Mouse (Mus musculus) kidney, postnatal 0 days (tissue): Measurements from ENCODE around the gene Mthfd1. TPM values are rescaled to one million over a fixed set of nuclear protein-coding genes. Genes with fewer than 3 reads are reported as not detected.

Source experiments
- ATAC-seq: fragments of 200-750 bp; cut with Nextera tagmentation; replicated peaks from 2 replicates; pipeline ENCODE4 v1.8.0; 2017; ENCODE audit warnings: low read depth, moderate number of reproducible peaks, moderate TSS enrichment, moderate library complexity; ENCODE audit not compliant: low FRiP score
- DNase-seq: peaks from one replicate; pipeline ENCODE4 v3.0.0-alpha.2; 2016; ENCODE audit warnings: low spot score
- H3K27ac ChIP-seq: fragments of 300-500 bp; sonication (generic); 2 replicates; pipeline ENCODE4 v1.5.1; 2014; ENCODE audit warnings: mild to moderate bottlenecking
- H3K27me3 ChIP-seq: fragments of 300-500 bp; sonication (generic); 2 replicates; pipeline ENCODE4 v1.6.1; 2014; ENCODE audit warnings: low read length, mixed read lengths; ENCODE audit not compliant: insufficient read depth
- H3K36me3 ChIP-seq: fragments of 300-500 bp; sonication (generic); 2 replicates; pipeline ENCODE4 v1.6.1; 2014; ENCODE audit warnings: low read length, mixed read lengths; ENCODE audit not compliant: insufficient read depth
- H3K4me1 ChIP-seq: fragments of 300-500 bp; sonication (generic); replicated peaks from 2 replicates; pipeline ENCODE4 v1.6.1; 2014; ENCODE audit warnings: antibody characterized with exemption, low read length, mixed read lengths; ENCODE audit not compliant: insufficient read depth
- H3K4me2 ChIP-seq: fragments of 300-500 bp; sonication (generic); 2 replicates; pipeline ENCODE4 v1.6.1; 2014; ENCODE audit warnings: mild to moderate bottlenecking, low read length, moderate library complexity, mixed read lengths
- H3K4me3 ChIP-seq: fragments of 300-500 bp; sonication (generic); replicated peaks from 2 replicates; pipeline ENCODE4 v1.5.1; 2014; ENCODE audit warnings: low read depth, low read length
- H3K9ac ChIP-seq: fragments of 300-500 bp; sonication (generic); 2 replicates; pipeline ENCODE4 v1.6.1; 2014; ENCODE audit warnings: low read depth, low read length
- H3K9me3 ChIP-seq: fragments of 300-500 bp; sonication (generic); replicated peaks from 2 replicates; pipeline ENCODE4 v1.6.1; 2016; ENCODE audit warnings: low read length, inconsistent platforms, mixed read lengths
- CTCF ChIP-seq: IDR thresholded peaks from 2 replicates; pipeline ENCODE4 v1.5.1; 2016; ENCODE audit warnings: antibody characterized with exemption, low read depth, mild to moderate bottlenecking, moderate library complexity
- WGBS: fragments of 180-500 bp; shearing (Covaris S2); extraction: QIAGEN DNeasy Blood & Tissue Kit; methylation state at CpG from one replicate; pipeline ENCODE4 v1.1.7; 2014; 5-methylcytosine and 5-hydroxymethylcytosine counted together
- polyA plus RNA-seq: library from polyadenylated mRNA; unstranded; fragments of >200 nt; fragmentation: Nextera tagmentation; extraction: Ambion mirVana; gene quantifications from 2 replicates; pipeline ENCODE4 v1.2.1, GENCODE M21; 2015

The Mthfd1 gene
- polyA plus RNA-seq, 1 experiment from 2014 or later: 94.0 TPM

DNA sequence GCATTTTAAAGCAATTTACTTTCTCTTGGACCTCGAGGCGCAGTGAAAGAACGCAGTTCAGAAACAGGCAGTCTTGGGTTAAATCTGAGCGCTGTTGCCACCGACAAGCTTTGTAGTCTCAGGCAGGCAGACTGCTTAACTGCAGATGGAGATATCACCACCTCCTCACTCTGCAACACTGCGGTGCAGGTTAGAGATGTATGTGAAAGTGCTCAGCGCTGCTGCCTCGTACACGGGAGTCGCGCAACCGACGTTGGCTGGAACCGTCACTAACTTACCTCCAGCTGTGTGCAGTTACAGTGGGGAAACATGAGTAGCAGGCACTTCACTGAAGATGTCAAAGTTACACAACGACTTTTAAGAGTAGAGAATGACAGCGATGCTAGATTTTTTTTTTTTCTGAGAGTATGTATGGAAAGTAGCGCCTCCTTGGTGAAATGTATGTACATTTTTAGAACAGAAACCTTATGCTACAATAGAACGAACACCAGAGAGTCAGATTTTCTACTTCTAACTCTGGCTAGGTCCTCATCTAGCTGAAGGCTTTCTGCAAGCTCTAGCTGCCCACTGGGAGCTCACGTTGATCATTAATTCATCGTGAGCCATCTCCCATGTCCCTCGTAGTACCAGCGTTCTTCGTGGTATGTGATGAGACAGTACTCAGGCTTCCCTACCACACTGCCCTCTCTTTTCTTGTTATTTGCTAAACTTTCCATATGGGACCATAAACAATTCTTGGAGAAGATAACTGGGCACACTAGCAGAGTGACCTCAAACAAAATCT, 71.5 kb downstream of the Mthfd1 start:
- Histone ChIP-seq H3K4me3 (no peak overlapping the region), H3K4me1 (peaks cover 4% of the 10 kb centered on the region; the same call in 1 of the 2 replicates), H3K36me3 (no peaks in the 10 kb centered on the region), H3K9me3 (no peaks in the 10 kb centered on the region), H3K27me3 (no peaks in the 10 kb centered on the region), H3K9ac (no peak overlapping the region), H3K27ac (no peak overlapping the region), H3K4me2 (no peak overlapping the region)
- DNase-seq (no peak), ATAC-seq (no peak)
- 84% methylated on average over 23 of the region's 23 CpGs for WGBS
- no peak for TF ChIP-seq CTCF

DNA sequence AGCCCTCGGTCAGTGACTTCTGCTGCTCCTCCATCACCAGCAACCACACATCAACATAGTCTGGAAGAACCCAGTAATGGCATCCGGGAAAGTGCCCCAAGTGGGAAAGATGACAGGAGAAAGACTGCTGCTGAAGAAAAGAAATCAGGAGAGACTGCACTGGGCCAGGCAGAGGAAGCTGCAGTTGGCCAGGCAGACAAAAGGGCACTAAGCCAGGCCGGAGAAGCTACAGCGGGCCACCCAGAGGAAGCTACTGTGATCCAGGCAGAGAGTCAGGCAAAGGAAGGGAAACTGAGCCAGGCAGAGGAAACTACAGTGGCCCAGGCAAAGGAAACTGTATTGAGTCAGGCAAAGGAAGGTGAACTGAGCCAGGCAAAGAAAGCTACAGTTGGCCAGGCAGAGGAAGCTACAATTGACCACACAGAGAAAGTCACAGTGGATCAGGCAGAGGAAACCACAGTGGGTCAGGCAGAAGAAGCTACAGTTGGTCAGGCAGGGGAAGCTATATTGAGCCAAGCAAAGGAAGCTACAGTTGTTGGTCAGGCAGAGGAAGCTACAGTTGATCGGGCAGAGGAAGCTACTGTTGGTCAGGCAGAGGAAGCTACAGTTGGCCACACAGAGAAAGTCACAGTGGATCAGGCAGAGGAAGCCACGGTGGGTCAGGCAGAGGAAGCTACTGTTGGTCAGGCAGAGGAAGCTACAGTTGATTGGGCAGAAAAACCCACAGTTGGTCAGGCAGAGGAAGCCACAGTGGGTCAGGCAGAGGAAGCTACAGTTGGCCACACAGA, 73.7 kb downstream of the Mthfd1 start:
- H3K36me3 ChIP-seq: no peaks in the 10 kb centered on the region
- no peak for TF ChIP-seq CTCF
- WGBS: 84% methylated on average over 6 of the region's 6 CpGs
- no peak for ATAC-seq
- no peak for DNase-seq
- no peaks in the 10 kb centered on the region for H3K9me3 ChIP-seq
- no peak overlapping the region for H3K9ac ChIP-seq
- no peak overlapping the region for H3K27ac ChIP-seq
- H3K4me3 ChIP-seq: no peak overlapping the region
- H3K4me1 ChIP-seq: peaks cover 4% of the 10 kb centered on the region; the same call in 1 of the 2 replicates
- no peak overlapping the region for H3K4me2 ChIP-seq
- H3K27me3 ChIP-seq: no peaks in the 10 kb centered on the region

GRCm38 (mm10) chr12:76333688-76334087, 78.6 kb downstream of the Mthfd1 start:
- ATAC-seq (no peak), DNase-seq (no peak)
- no peak for TF ChIP-seq CTCF
- H3K4me1 ChIP-seq: no peaks in the 10 kb centered on the region
- H3K4me3 ChIP-seq: no peak overlapping the region
- no peak overlapping the region for H3K9ac ChIP-seq
- H3K27me3 ChIP-seq: no peaks in the 10 kb centered on the region
- H3K4me2 ChIP-seq: no peak overlapping the region
- no peaks in the 10 kb centered on the region for H3K36me3 ChIP-seq
- no peaks in the 10 kb centered on the region for H3K9me3 ChIP-seq
- no peak overlapping the region for H3K27ac ChIP-seq
- 93% methylated on average over 5 of the region's 5 CpGs for WGBS

DNA sequence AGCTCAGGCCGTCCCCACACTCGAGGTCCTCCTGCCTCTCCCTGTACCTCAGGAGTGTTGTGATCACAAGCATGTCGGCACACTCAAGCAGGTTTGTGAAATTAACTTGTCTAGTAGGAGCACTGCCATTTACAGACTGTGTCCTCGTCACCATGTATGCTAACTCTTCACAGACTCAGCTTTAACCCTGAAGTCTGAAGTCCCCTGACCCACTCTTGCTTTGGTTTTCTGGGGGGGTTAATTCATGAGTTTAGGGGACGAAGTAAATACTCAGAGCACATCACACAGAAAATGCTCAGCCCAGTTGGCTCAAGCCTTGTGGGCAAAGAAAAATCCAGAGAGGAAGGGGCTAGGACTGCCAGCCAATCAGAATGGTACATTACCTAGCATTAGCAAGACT, 80.5 kb downstream of the Mthfd1 start:
- no peak overlapping the region for H3K4me3 ChIP-seq
- no peak for ATAC-seq
- H3K4me2 ChIP-seq: no peak overlapping the region
- no peak for DNase-seq
- no peaks in the 10 kb centered on the region for H3K36me3 ChIP-seq
- no peaks in the 10 kb centered on the region for H3K27me3 ChIP-seq
- no peak for TF ChIP-seq CTCF
- H3K4me1 ChIP-seq: no peaks in the 10 kb centered on the region
- H3K27ac ChIP-seq: no peak overlapping the region
- H3K9ac ChIP-seq: no peak overlapping the region
- WGBS: 75% methylated on average over 5 of the region's 5 CpGs
- H3K9me3 ChIP-seq: no peaks in the 10 kb centered on the region

GRCm38 (mm10) chr12:76336111-76336965, 81.2 kb downstream of the Mthfd1 start:
- no peak for TF ChIP-seq CTCF
- Histone ChIP-seq H3K4me3 (no peak overlapping the region), H3K4me1 (no peaks in the 10 kb centered on the region), H3K27ac (no peak overlapping the region), H3K9ac (no peak overlapping the region), H3K36me3 (no peaks in the 10 kb centered on the region), H3K4me2 (no peak overlapping the region), H3K27me3 (no peaks in the 10 kb centered on the region), H3K9me3 (no peaks in the 10 kb centered on the region)
- 76% methylated on average over 17 of the region's 17 CpGs for WGBS
- ATAC-seq: no peak
- DNase-seq: no peak

DNA sequence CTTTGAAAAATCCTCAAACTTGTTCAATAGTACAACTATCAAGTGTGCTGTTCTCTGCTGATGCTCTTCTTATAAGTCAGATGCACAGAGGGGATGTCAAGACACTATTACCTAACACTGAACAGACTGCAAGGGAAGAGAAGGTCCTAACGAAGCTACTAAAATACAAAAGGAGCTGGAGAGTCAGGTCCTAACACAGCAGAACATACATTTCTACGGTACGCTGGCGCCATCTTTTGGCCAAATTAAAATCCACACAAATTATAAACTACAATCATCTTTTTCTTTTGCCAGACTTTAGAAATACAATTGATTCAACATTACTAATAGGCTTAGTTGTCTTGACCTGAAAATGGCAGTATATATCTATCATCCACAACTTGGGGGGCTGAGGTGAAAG, 86.0 kb downstream of the Mthfd1 start:
- peak; percentile 90 for TF ChIP-seq CTCF
- Histone ChIP-seq H3K4me2 (no peak overlapping the region), H3K9me3 (no peaks in the 10 kb centered on the region), H3K4me3 (no peak overlapping the region), H3K27ac (no peak overlapping the region), H3K27me3 (no peaks in the 10 kb centered on the region), H3K4me1 (no peaks in the 10 kb centered on the region), H3K36me3 (no peaks in the 10 kb centered on the region), H3K9ac (no peak overlapping the region)
- WGBS: 9% methylated on average over 4 of the region's 4 CpGs
- no peak for ATAC-seq
- peak; percentile 88 for DNase-seq
